Mouse (Mus musculus) frontal cortex, adult 2 months (tissue): ENCODE measurements around the gene Ttll1. TPM values are rescaled to one million over a fixed set of nuclear protein-coding genes. Genes with fewer than 3 reads are reported as not detected.
A peak's percentile ranks its signal among the peaks of the same experiment; 100 is the strongest.

ENCODE experiments used
- DNase-seq, 2 experiments: peaks; one replicate each; pipeline ENCODE4 v3.0.0; 2022; ENCODE audit warnings: low spot score in 1 of 2; ENCODE audit errors: extremely low spot score in 1 of 2
- polyA plus RNA-seq: library from polyadenylated mRNA; depleted of rRNA; stranded (reverse); fragments of >200 nt; gene quantifications from 2 replicates; pipeline ENCODE4 v1.2.3, GENCODE M21; 2012; rRNA removed

Ttll1 gene
- 51.6 and 52.9 TPM in 2 replicates for polyA plus RNA-seq

- peak; percentile 88 to 96 for DNase-seq
Observed at GRCm38 (mm10) chr15:83510805-83511405, at the start of gene Ttll1. Gene Ttll1, minus strand, starts transcription at chr15:83510893.

- peak; percentile 68 to 87 for DNase-seq
Observed at GRCm38 (mm10) chr15:83555161-83555974, 44.7 kb upstream of the Ttll1 start.

GRCm38 (mm10) chr15:83553831-83554230 lies 43.1 kb upstream of the Ttll1 start:
- no peak for DNase-seq

- DNase-seq = no peak
Observed at GRCm38 (mm10) chr15:83550137-83550536, 39.4 kb upstream of the Ttll1 start.

GRCm38 (mm10) chr15:83547144-83547543 lies 36.5 kb upstream of the Ttll1 start:
- no peak for DNase-seq

GRCm38 (mm10) chr15:83546029-83546428 lies 35.3 kb upstream of the Ttll1 start:
- no peak for DNase-seq

- no peak for DNase-seq
Observed at GRCm38 (mm10) chr15:83541647-83542287, 31.1 kb upstream of the Ttll1 start.

- DNase-seq = no peak
Observed at GRCm38 (mm10) chr15:83539905-83540304, 29.2 kb upstream of the Ttll1 start.

GRCm38 (mm10) chr15:83538855-83539254 lies 28.2 kb upstream of the Ttll1 start:
- no peak for DNase-seq

GRCm38 (mm10) chr15:83535890-83536231 lies 25.2 kb upstream of the Ttll1 start:
- DNase-seq = no peak

GRCm38 (mm10) chr15:83534960-83535889 lies 24.5 kb upstream of the Ttll1 start:
- DNase-seq = no peak

- no peak for DNase-seq
Observed at GRCm38 (mm10) chr15:83532606-83533005, 21.9 kb upstream of the Ttll1 start.

GRCm38 (mm10) chr15:83531961-83532469 lies 21.3 kb upstream of the Ttll1 start:
- no peak for DNase-seq

GRCm38 (mm10) chr15:83530688-83531087 lies 20.0 kb upstream of the Ttll1 start:
- no peak for DNase-seq

- DNase-seq = no peak
Observed at GRCm38 (mm10) chr15:83530233-83530632, 19.5 kb upstream of the Ttll1 start.

- no peak for DNase-seq
Observed at GRCm38 (mm10) chr15:83529765-83530164, 19.1 kb upstream of the Ttll1 start.

- DNase-seq = no peak
Observed at GRCm38 (mm10) chr15:83528892-83529291, 18.2 kb upstream of the Ttll1 start.

- DNase-seq = no peak
Observed at GRCm38 (mm10) chr15:83527747-83528146, 17.1 kb upstream of the Ttll1 start.

GRCm38 (mm10) chr15:83527092-83527437 lies 16.4 kb upstream of the Ttll1 start:
- no peak for DNase-seq

GRCm38 (mm10) chr15:83526424-83527091 lies 15.9 kb upstream of the Ttll1 start, which contains the start of gene Bik:
Gene Bik, plus strand, starts transcription at chr15:83526862.
- no peak for DNase-seq
